Mouse (Mus musculus): Measurements from ENCODE around the gene Mrpl52.
A peak's percentile ranks its signal among the peaks of the same experiment; 100 is the strongest.

The Mrpl52 gene

DNA sequence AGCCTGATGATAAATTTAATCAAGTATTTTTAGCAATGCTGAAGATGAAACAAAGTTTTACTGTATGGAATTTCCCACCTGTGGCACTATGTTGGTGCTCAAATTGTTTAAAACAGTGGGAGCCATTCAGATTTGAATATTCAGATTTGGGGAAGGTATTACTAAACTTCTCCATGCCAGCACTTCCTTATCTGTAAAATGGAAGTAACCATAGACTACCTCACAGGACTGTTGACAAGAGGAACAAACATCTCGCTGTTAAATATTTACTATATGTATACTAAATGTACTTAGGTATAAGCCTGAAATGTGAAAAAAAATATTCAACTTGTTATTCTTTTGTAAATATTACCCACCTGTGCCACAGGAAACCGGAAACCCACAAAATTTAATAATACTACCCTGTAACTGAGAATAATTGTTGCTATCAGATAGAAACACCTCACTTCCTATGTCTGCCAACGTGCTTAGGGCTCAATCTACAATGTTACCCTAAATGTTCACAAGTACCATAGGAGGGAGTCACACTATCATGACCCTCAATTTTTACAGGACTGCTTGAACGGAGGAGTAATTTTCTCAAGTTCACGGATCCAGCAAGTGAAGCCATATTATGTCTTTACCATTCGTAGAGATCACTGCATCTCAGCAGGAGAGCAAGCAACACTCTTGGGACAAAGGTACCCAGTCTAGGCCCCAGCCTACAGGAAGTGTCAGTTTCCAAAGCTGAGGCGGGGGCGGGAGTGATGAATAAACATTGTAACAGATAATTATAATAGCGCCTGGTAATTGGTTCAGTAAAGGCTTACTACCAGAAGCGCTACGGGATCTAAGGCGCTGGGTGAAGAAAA lies 36.6 kb downstream of the Mrpl52 start:
- no peak for DNase-seq (ENCODE audit: extremely low read depth, insufficient read length, low spot score)

- peak; percentile 86 for DNase-seq (ENCODE audit: extremely low read depth, insufficient read length, low spot score)
Observed at GRCm38 (mm10) chr14:54463959-54464292, 37.2 kb downstream of the Mrpl52 start, which contains the start of gene Lrp10. Gene Lrp10 (plus strand): TSS chr14:54464137.

DNA sequence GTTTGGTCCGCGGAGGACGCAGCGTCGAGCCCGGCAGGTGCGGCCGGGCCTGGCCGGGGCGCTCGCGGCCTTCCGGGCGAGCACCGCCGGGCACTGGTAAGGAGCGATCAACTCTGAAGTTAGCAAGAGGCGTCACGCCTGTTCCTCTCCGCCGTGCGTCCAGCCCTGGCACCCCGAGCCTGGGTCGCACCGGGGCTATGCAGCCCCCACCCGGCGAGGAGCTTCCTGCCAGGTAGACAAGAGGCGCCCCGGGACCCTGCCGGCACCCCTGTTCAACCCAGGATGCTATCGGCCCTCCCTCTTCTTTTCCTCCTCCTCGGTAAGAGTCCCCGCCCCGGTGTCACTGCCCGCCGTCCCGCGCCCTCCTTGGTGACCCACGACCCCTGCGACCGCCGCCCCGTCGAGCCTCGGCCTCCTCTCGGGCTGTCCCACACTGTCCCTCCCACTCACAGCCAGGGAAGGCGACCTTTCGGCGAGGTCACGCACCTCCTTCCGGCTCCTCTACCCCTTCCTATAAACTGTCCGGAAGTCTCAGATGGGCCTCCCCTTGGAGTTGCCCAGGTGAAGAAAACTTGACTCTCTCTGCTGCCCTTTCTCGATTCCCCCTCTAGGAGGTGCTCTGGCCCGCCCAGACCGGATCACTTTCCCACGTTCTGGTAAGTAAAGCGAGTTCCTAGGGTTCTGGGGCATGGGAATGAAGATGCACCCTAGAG lies 37.7 kb downstream of the Mrpl52 start:
- DNase-seq (ENCODE audit: extremely low read depth, insufficient read length, low spot score), result peak; percentile 83

- DNase-seq (ENCODE audit: extremely low read depth, insufficient read length, low spot score), result no peak
Observed at GRCm38 (mm10) chr14:54471467-54471866, 44.8 kb downstream of the Mrpl52 start.

DNA sequence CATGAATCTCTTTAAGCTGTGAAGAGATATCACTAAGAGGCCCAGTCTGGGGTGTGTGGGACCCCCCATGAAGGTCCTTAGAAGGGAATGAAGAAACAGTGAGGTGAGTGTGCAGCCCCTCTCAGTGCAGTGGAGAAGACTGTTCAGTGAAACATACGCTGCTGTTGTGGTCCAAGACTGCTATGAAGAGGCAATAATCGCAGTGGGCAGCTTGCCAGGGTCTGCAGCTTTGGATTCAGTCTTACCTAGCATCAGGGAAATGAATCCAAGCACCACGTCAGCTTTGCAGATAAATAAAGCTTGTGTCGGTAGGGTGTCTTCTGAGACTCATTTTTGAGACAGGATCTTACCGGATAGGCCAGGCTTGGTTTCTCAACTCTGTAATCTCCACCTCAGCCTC lies 46.0 kb downstream of the Mrpl52 start:
- no peak for DNase-seq (ENCODE audit: extremely low read depth, insufficient read length, low spot score)

- no peak for DNase-seq (ENCODE audit: extremely low read depth, insufficient read length, low spot score)
Observed at GRCm38 (mm10) chr14:54474744-54475143, 48.0 kb downstream of the Mrpl52 start.

- no peak for DNase-seq (ENCODE audit: extremely low read depth, insufficient read length, low spot score)
Observed at GRCm38 (mm10) chr14:54475941-54476844, 49.5 kb downstream of the Mrpl52 start, which contains the start of gene Rem2. Gene Rem2 (plus strand): TSS chr14:54476100.

GRCm38 (mm10) chr14:54477172-54477909 lies 50.6 kb downstream of the Mrpl52 start:
- no peak for DNase-seq (ENCODE audit: extremely low read depth, insufficient read length, low spot score)
